ENCODE assay signal across 8 mouse cellular contexts in the genomic region with DNA sequence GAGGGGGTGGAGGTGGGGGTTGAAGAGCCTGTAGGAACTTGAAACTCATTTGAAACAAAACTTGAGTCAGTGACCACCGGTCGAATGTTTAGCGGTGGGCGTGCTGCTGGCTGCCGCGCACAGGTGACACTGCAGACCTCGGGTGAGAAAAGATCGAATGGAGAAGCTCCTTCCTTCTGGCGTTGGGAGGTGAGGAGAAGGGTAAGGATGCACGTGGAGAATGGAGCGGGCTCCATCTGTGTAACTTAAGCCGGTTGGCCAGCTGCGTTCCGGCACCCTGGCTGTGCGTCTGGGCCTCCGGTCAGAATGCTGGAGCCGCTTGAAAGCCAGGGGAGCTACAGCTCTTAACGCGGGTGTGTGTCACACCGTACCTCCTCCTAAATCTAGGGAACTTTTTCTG. TPM values are rescaled to one million over a fixed set of nuclear protein-coding genes. Genes with fewer than 3 reads are reported as not detected.
DNase-seq lines count a peak whose midpoint lies in the region; ATAC-seq and TF ChIP-seq lines count a peak whose summit lies in the region.

No protein-coding gene starts in this region.

- H3K27ac ChIP-seq in forebrain, embryonic 12.5 days: peak overlapping the region; percentile 95
- H3K27ac ChIP-seq in limb, embryonic 12.5 days: peak overlapping the region; percentile 85
- no peak overlapping the region for H3K27ac ChIP-seq in thymus, adult 2 months (ENCODE audit: control insufficient read depth, insufficient read depth, low read length)

- peaks cover 22% of the 10 kb centered on the region for H3K36me3 ChIP-seq in forebrain, embryonic 12.5 days (replicated peaks)
- 0 out of 2 replicates have a peak, but pooled peaks cover 5% of the 10 kb centered on the region for H3K36me3 ChIP-seq in limb, embryonic 12.5 days
- no peaks in the 10 kb centered on the region for H3K36me3 ChIP-seq in thymus, adult 2 months (ENCODE audit: control insufficient read depth, insufficient read depth, low read length)

- DNase-seq in lung, adult 2 months: peak; percentile 7
- no peak for DNase-seq in lung, postnatal 36 days
- peak; percentile 52 for DNase-seq in retina, postnatal 1 day
- no peak for DNase-seq in thymus, adult 2 months
- DNase-seq in layer of hippocampus, adult 11-12 months (ENCODE audit: low spot score): no peak
- DNase-seq in layer of hippocampus, postnatal 36 days: no peak

- no peak for TF ChIP-seq POLR2A in lung, adult 2 months (IDR thresholded peaks at IDR 0.05; ENCODE audit: borderline replicate concordance, extremely low read depth, low read depth, low read length)
- TF ChIP-seq POLR2A in thymus, adult 2 months (IDR thresholded peaks at IDR 0.05; ENCODE audit: control insufficient read depth, extremely low read depth, insufficient read depth, low read length, poor library complexity): no peak

- 2% methylated on average over 20 of the region's 20 CpGs for WGBS in lung, adult 2 months
- WGBS in forebrain, embryonic 12.5 days: under 1% methylated on average over 20 of the region's 20 CpGs
- WGBS in limb, embryonic 12.5 days: under 1% methylated on average over 20 of the region's 20 CpGs
- 4% methylated on average over 20 of the region's 20 CpGs for WGBS in thymus, adult 2 months

- H3K27me3 ChIP-seq in forebrain, embryonic 12.5 days: no peaks in the 10 kb centered on the region
- no peaks in the 10 kb centered on the region; the same call in 1 of the 2 replicates for H3K27me3 ChIP-seq in limb, embryonic 12.5 days
- H3K27me3 ChIP-seq in thymus, adult 2 months (ENCODE audit: control insufficient read depth, insufficient read depth, low read length): peaks cover 3% of the 10 kb centered on the region; the same call in 1 of the 2 replicates

- no peak for TF ChIP-seq CTCF in lung, adult 2 months (IDR thresholded peaks at IDR 0.05; ENCODE audit: insufficient read depth, low read length)
- TF ChIP-seq CTCF in thymus, adult 2 months (IDR thresholded peaks at IDR 0.05; ENCODE audit: borderline replicate concordance, control insufficient read depth, extremely low read depth, insufficient read depth, low read length, poor library complexity): no peak

- H3K4me1 ChIP-seq in lung, adult 2 months (ENCODE audit: control insufficient read depth, insufficient read depth, low read length): no peaks in the 10 kb centered on the region
- peaks cover 37% of the 10 kb centered on the region for H3K4me1 ChIP-seq in forebrain, embryonic 12.5 days
- H3K4me1 ChIP-seq in limb, embryonic 12.5 days (replicated peaks): peaks cover 33% of the 10 kb centered on the region
- H3K4me1 ChIP-seq in thymus, adult 2 months (replicated peaks; ENCODE audit: control insufficient read depth, insufficient read depth, low read length): no peaks in the 10 kb centered on the region; the same call in 1 of the 2 replicates

- ATAC-seq in forebrain, embryonic 12.5 days (ENCODE audit: low FRiP score): peak; percentile 3; the same call in 1 of the 2 replicates
- ATAC-seq in limb, embryonic 12.5 days (ENCODE audit: insufficient number of reproducible peaks, insufficient read depth, low FRiP score, low TSS enrichment, low read depth): no peak

- no peaks in the 10 kb centered on the region for H3K9me3 ChIP-seq in forebrain, embryonic 12.5 days
- H3K9me3 ChIP-seq in limb, embryonic 12.5 days: no peaks in the 10 kb centered on the region

- peak overlapping the region; percentile 19 for H3K4me3 ChIP-seq in lung, adult 2 months (replicated peaks; ENCODE audit: extremely low read depth, low read depth, low read length)
- peak overlapping the region; percentile 88 for H3K4me3 ChIP-seq in forebrain, embryonic 12.5 days (replicated peaks)
- peak overlapping the region; percentile 80 for H3K4me3 ChIP-seq in limb, embryonic 12.5 days (replicated peaks)
- no peak overlapping the region for H3K4me3 ChIP-seq in thymus, adult 2 months (ENCODE audit: control insufficient read depth, insufficient read depth, low read length)

- peak overlapping the region; percentile 91 for H3K9ac ChIP-seq in forebrain, embryonic 12.5 days
- H3K9ac ChIP-seq in limb, embryonic 12.5 days (replicated peaks): peak overlapping the region; percentile 76

- H3K4me2 ChIP-seq in forebrain, embryonic 12.5 days: peak overlapping the region; percentile 88
- H3K4me2 ChIP-seq in limb, embryonic 12.5 days: peak overlapping the region; percentile 97

RNA-seq across cellular contexts. Expression of gene Igfbp2, which starts 1.0 kb away (rescaled TPM):
- polyA plus RNA-seq in lung, adult 2 months (2012; rRNA removed): 308 and 450 TPM in 2 replicates
- polyA plus RNA-seq in forebrain, embryonic 12.5 days (2016; fragmentation: Nextera tagmentation; extraction: Ambion mirVana): 427 and 524 TPM in 2 replicates
- 319 and 323 TPM in 2 replicates for polyA plus RNA-seq in limb, embryonic 12.5 days (2016; fragmentation: Nextera tagmentation; extraction: Ambion mirVana)
- 13.3 and 16.4 TPM in 2 replicates for polyA plus RNA-seq in thymus, adult 2 months (2012; rRNA removed)
- 10 to 100 TPM; 40.2 to 54.9 TPM for total RNA-seq in layer of hippocampus, postnatal 36 days (2021)

RNA-seq across cellular contexts. Expression of gene Igfbp5, which starts 49.4 kb away (rescaled TPM):
- 91.2 and 118 TPM in 2 replicates for polyA plus RNA-seq in lung, adult 2 months (2012; rRNA removed)
- 55.5 and 60.0 TPM in 2 replicates for polyA plus RNA-seq in forebrain, embryonic 12.5 days (2016; fragmentation: Nextera tagmentation; extraction: Ambion mirVana)
- polyA plus RNA-seq in limb, embryonic 12.5 days (2016; fragmentation: Nextera tagmentation; extraction: Ambion mirVana): 80.3 and 98.0 TPM in 2 replicates
- 27.0 and 58.3 TPM in 2 replicates for polyA plus RNA-seq in thymus, adult 2 months (2012; rRNA removed)
- total RNA-seq in layer of hippocampus, postnatal 36 days (2021): 10 to 100 TPM; 70.5 to 75.7 TPM

Comparison
In these comparisons a context has a peak if more than half of its experiments do, and no peak if none do; other contexts are left out.
1. DNase-seq: peak in lung, adult 2 months (single experiment) and retina, postnatal 1 day (single experiment); none in lung, postnatal 36 days (single experiment), thymus, adult 2 months (single experiment), layer of hippocampus, adult 11-12 months (single experiment) and layer of hippocampus, postnatal 36 days (0 of 2).
2. RNA of gene Igfbp2, which starts 1.0 kb away (polyA plus RNA-seq): 427 to 524 TPM in forebrain, embryonic 12.5 days, 319 to 323 TPM in limb, embryonic 12.5 days and 308 to 450 TPM in lung, adult 2 months; 13.3 to 16.4 TPM in thymus, adult 2 months; every median in the first group is over 10 times any median in the second.